Mouse (Mus musculus) limb, embryonic 10.5 days (tissue): ENCODE measurements around the gene Ccnj. TPM values are rescaled to one million over a fixed set of nuclear protein-coding genes. Genes with fewer than 3 reads are reported as not detected.

Experiments used
- DNase-seq: peaks from one replicate; pipeline ENCODE4 v3.0.0-alpha.2; 2017; ENCODE audit warnings: low spot score
- H3K27ac ChIP-seq: fragments of 300-500 bp; sonication (generic); 2 replicates; pipeline ENCODE4 v1.5.1; 2016; ENCODE audit warnings: mild to moderate bottlenecking
- H3K27me3 ChIP-seq: fragments of 300-500 bp; sonication (generic); 2 replicates; pipeline ENCODE4 v1.6.1; 2016; ENCODE audit warnings: low read depth, mild to moderate bottlenecking; ENCODE audit not compliant: poor library complexity, severe bottlenecking
- H3K36me3 ChIP-seq: fragments of 300-500 bp; sonication (generic); 2 replicates; pipeline ENCODE4 v1.6.1; 2016; ENCODE audit warnings: mild to moderate bottlenecking, moderate library complexity
- H3K4me1 ChIP-seq: fragments of 300-500 bp; sonication (generic); 2 replicates; pipeline ENCODE4 v1.6.1; 2016
- H3K4me3 ChIP-seq: fragments of 300-500 bp; sonication (generic); 2 replicates; pipeline ENCODE4 v1.5.1; 2016; ENCODE audit warnings: mild to moderate bottlenecking, moderate library complexity
- H3K9me3 ChIP-seq: fragments of 300-500 bp; sonication (generic); replicated peaks from 2 replicates; pipeline ENCODE4 v1.6.1; 2016; ENCODE audit warnings: mild to moderate bottlenecking
- WGBS: fragments of 180-500 bp; shearing (Covaris S2); methylation state at CpG from one replicate; pipeline ENCODE4 v1.1.7; 2016; 5-methylcytosine and 5-hydroxymethylcytosine counted together
- polyA plus RNA-seq: library from polyadenylated mRNA; unstranded; fragments of >200 nt; fragmentation: Nextera tagmentation; extraction: Ambion mirVana; gene quantifications from 2 replicates; pipeline ENCODE4 v1.2.1, GENCODE M21; 2016

The Ccnj gene
- polyA plus RNA-seq: 35.6 and 36.9 TPM in 2 replicates

GRCm38 (mm10) chr19:40830703-40831415 is at the start of gene Ccnj:
Gene Ccnj (plus strand): TSS chr19:40831279.
- Histone ChIP-seq H3K36me3 (peaks cover 16% of the 10 kb centered on the region; the same call in 1 of the 2 replicates), H3K9me3 (no peaks in the 10 kb centered on the region), H3K4me3 (peak within 1 kb of the TSS; percentile 70), H3K4me1 (peaks cover 25% of the 10 kb centered on the region), H3K27me3 (no peaks in the 10 kb centered on the region), H3K27ac (peak within 1 kb of the TSS; percentile 100)
- DNase-seq: peak; percentile 97
- WGBS: under 1% methylated on average over 71 of the region's 71 CpGs

- Histone ChIP-seq H3K4me3 (no peak overlapping the region), H3K27me3 (no peaks in the 10 kb centered on the region), H3K9me3 (no peaks in the 10 kb centered on the region), H3K36me3 (no peaks in the 10 kb centered on the region), H3K4me1 (0 out of 2 replicates have a peak, but pooled peaks cover 4% of the 10 kb centered on the region), H3K27ac (no peak overlapping the region)
- 76% methylated on average over 15 of the region's 15 CpGs for WGBS
- DNase-seq: no peak
Measured at GRCm38 (mm10) chr19:40788004-40788714, 42.9 kb upstream of the Ccnj start.

GRCm38 (mm10) chr19:40788715-40789084 is 42.4 kb upstream of the Ccnj start:
- Histone ChIP-seq H3K27me3 (no peaks in the 10 kb centered on the region), H3K9me3 (no peaks in the 10 kb centered on the region), H3K4me1 (0 out of 2 replicates have a peak, but pooled peaks cover 4% of the 10 kb centered on the region), H3K4me3 (no peak overlapping the region), H3K36me3 (no peaks in the 10 kb centered on the region), H3K27ac (no peak overlapping the region)
- no peak for DNase-seq
- 90% methylated on average over 2 of the region's 2 CpGs for WGBS

- Histone ChIP-seq H3K4me3 (no peak overlapping the region), H3K4me1 (peaks cover 8% of the 10 kb centered on the region; the same call in 1 of the 2 replicates), H3K36me3 (no peaks in the 10 kb centered on the region), H3K27me3 (no peaks in the 10 kb centered on the region), H3K9me3 (no peaks in the 10 kb centered on the region), H3K27ac (no peak overlapping the region)
- DNase-seq: no peak
- WGBS: 49% methylated on average over 7 of the region's 7 CpGs
Measured at GRCm38 (mm10) chr19:40805176-40805737, 25.8 kb upstream of the Ccnj start.

GRCm38 (mm10) chr19:40809858-40810257 is 21.2 kb upstream of the Ccnj start:
- Histone ChIP-seq H3K9me3 (no peaks in the 10 kb centered on the region), H3K4me1 (peaks cover 6% of the 10 kb centered on the region; the same call in 1 of the 2 replicates), H3K27ac (no peak overlapping the region), H3K36me3 (no peaks in the 10 kb centered on the region), H3K4me3 (no peak overlapping the region), H3K27me3 (no peaks in the 10 kb centered on the region)
- 86% methylated on average over 7 of the region's 7 CpGs for WGBS
- no peak for DNase-seq

GRCm38 (mm10) chr19:40811840-40812239 is 19.2 kb upstream of the Ccnj start:
- DNase-seq: no peak
- no peaks in the 10 kb centered on the region for H3K36me3 ChIP-seq
- no peak overlapping the region for H3K27ac ChIP-seq
- no peak overlapping the region for H3K4me3 ChIP-seq
- H3K9me3 ChIP-seq: no peaks in the 10 kb centered on the region
- no peaks in the 10 kb centered on the region for H3K4me1 ChIP-seq
- no peaks in the 10 kb centered on the region for H3K27me3 ChIP-seq
- WGBS: 85% methylated on average over 4 of the region's 4 CpGs

- WGBS: 80% methylated on average over 3 of the region's 3 CpGs
Measured at GRCm38 (mm10) chr19:40812778-40813177, 18.3 kb upstream of the Ccnj start.

GRCm38 (mm10) chr19:40813385-40813784 is 17.7 kb upstream of the Ccnj start:
- H3K27ac ChIP-seq: no peak overlapping the region
- H3K27me3 ChIP-seq: no peaks in the 10 kb centered on the region
- H3K36me3 ChIP-seq: no peaks in the 10 kb centered on the region
- H3K9me3 ChIP-seq: no peaks in the 10 kb centered on the region
- H3K4me3 ChIP-seq: no peak overlapping the region
- no peaks in the 10 kb centered on the region for H3K4me1 ChIP-seq
- WGBS: 72% methylated on average over 14 of the region's 14 CpGs
- no peak for DNase-seq

More at GRCm38 (mm10) chr19:40812778-40813177, 18.3 kb upstream of the Ccnj start:
- DNase-seq: no peak
- Histone ChIP-seq H3K9me3 (no peaks in the 10 kb centered on the region), H3K4me1 (no peaks in the 10 kb centered on the region), H3K36me3 (no peaks in the 10 kb centered on the region), H3K27me3 (no peaks in the 10 kb centered on the region), H3K4me3 (no peak overlapping the region), H3K27ac (no peak overlapping the region)

GRCm38 (mm10) chr19:40815645-40816183 is 15.4 kb upstream of the Ccnj start:
- no peaks in the 10 kb centered on the region for H3K27me3 ChIP-seq
- H3K9me3 ChIP-seq: no peaks in the 10 kb centered on the region
- H3K4me1 ChIP-seq: no peaks in the 10 kb centered on the region
- WGBS: 91% methylated on average over 7 of the region's 7 CpGs
- no peak overlapping the region for H3K27ac ChIP-seq
- H3K4me3 ChIP-seq: no peak overlapping the region
- H3K36me3 ChIP-seq: no peaks in the 10 kb centered on the region
- DNase-seq: no peak

GRCm38 (mm10) chr19:40817901-40818532 is 13.1 kb upstream of the Ccnj start:
- Histone ChIP-seq H3K9me3 (no peaks in the 10 kb centered on the region), H3K4me1 (no peaks in the 10 kb centered on the region), H3K36me3 (no peaks in the 10 kb centered on the region), H3K4me3 (no peak overlapping the region), H3K27me3 (no peaks in the 10 kb centered on the region), H3K27ac (no peak overlapping the region)
- DNase-seq: no peak
- WGBS: 87% methylated on average over 6 of the region's 6 CpGs

- WGBS: 84% methylated on average over 7 of the region's 7 CpGs
- no peaks in the 10 kb centered on the region for H3K36me3 ChIP-seq
- no peaks in the 10 kb centered on the region for H3K4me1 ChIP-seq
- no peaks in the 10 kb centered on the region for H3K9me3 ChIP-seq
- no peak for DNase-seq
- H3K27me3 ChIP-seq: no peaks in the 10 kb centered on the region
- H3K27ac ChIP-seq: no peak overlapping the region
- H3K4me3 ChIP-seq: no peak overlapping the region
Measured at GRCm38 (mm10) chr19:40818764-40819163, 12.3 kb upstream of the Ccnj start.

- Histone ChIP-seq H3K27ac (no peak overlapping the region), H3K36me3 (no peaks in the 10 kb centered on the region), H3K27me3 (no peaks in the 10 kb centered on the region), H3K4me3 (no peak overlapping the region), H3K4me1 (no peaks in the 10 kb centered on the region), H3K9me3 (no peaks in the 10 kb centered on the region)
- 80% methylated on average over 4 of the region's 4 CpGs for WGBS
- no peak for DNase-seq
Measured at GRCm38 (mm10) chr19:40821306-40821825, 9.7 kb upstream of the Ccnj start.
